Mouse (Mus musculus) embryonic fibroblast, embryonic 13.5 days (primary cell): Measurements from ENCODE around the gene Bckdhb. TPM values are rescaled to one million over a fixed set of nuclear protein-coding genes. Genes with fewer than 3 reads are reported as not detected.

Experiments used
- H3K27ac ChIP-seq: 2 replicates; pipeline ENCODE4 v1.5.1; 2012; ENCODE audit warnings: low read length, control low read depth, inconsistent platforms; ENCODE audit not compliant: insufficient read depth
- H3K4me1 ChIP-seq: 2 replicates; pipeline ENCODE4 v1.6.1; 2011; ENCODE audit warnings: low read length; ENCODE audit not compliant: control insufficient read depth, insufficient read depth
- H3K4me3 ChIP-seq: 2 replicates; pipeline ENCODE4 v1.5.1; 2011; ENCODE audit warnings: mild to moderate bottlenecking, control low read depth, low read length; ENCODE audit not compliant: insufficient read depth
- CTCF ChIP-seq: IDR thresholded peaks from 2 replicates; pipeline ENCODE4 v1.5.1; 2011; ENCODE audit warnings: mild to moderate bottlenecking, control low read depth, low read length, moderate library complexity, borderline replicate concordance; ENCODE audit not compliant: insufficient read depth
- POLR2A ChIP-seq: IDR thresholded peaks from 2 replicates; pipeline ENCODE4 v1.6.1; 2011; ENCODE audit warnings: low read depth, mild to moderate bottlenecking, control low read depth, low read length, moderate library complexity
- polyA plus RNA-seq: library from polyadenylated mRNA; stranded (reverse); fragments of >200 nt; gene quantifications from 2 replicates; pipeline ENCODE4 v1.2.4, GENCODE M21; 2011; ENCODE audit warnings: low read depth; ENCODE audit not compliant: missing spikeins, insufficient read length

Bckdhb gene
- polyA plus RNA-seq, 1 experiment = 29.1 TPM

DNA sequence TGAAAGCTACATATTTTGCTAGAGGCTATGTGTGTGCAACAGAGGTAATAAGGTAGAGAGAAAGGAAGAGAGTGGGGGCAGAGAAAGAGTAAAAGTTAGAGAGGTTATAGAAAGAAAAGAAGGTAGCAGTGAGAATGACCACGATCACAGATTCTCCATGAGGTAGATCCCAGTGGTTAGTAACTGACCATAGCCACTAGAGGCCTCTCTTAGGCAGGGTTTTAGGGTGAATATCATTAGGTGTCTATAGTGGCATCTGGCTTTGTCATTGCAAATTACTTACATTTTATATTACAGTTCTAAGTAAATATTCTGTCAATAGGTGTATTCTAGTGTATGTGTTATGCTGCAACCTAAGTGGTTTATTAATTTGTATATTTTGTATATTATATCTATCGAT is 94.7 kb downstream of the Bckdhb start:
- no peak for TF ChIP-seq CTCF
- TF ChIP-seq POLR2A = no peak
- Histone ChIP-seq H3K4me1 (no peaks in the 10 kb centered on the region), H3K27ac (no peak overlapping the region), H3K4me3 (no peak overlapping the region)

DNA sequence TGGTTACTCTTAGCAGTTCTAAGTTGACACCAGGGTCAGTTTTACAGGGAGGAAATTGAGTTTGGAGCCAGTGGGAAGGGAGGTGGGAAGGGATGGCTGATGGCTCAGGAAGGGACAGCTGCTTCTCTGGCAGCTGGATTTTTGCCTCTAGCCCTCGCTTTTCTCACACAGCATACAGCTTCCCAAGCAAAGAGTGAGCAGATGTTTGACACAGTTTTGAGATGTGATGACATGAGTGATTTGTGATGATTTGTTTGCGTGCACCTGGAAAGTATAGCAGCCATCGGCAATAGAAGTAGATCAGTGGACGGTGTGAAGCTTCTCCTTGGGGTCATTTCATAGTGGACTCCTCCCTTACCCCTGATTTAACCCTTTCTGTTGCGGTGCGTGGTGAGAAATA is 96.2 kb downstream of the Bckdhb start:
- Histone ChIP-seq H3K4me1 (no peaks in the 10 kb centered on the region), H3K27ac (no peak overlapping the region), H3K4me3 (no peak overlapping the region)
- TF ChIP-seq POLR2A = no peak
- TF ChIP-seq CTCF = no peak

DNA sequence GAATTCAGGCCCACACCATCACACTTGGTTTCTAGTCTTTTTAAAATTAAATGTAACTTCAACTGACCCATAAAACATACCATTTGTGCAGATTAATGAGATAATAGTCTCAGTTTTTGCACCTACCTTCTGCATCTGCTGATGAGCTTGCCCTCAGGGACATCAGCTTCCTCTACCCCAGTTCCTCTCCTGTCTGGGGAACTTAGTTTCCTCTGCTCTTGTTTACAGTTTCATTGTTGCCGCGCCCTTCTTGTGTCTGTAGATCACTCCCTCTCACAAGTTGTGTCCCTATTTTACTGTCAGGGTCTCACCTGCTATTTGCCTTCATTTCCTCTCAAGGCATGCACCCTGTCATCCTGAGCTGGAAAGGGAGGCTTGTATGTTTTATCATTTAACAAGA is 103.2 kb downstream of the Bckdhb start:
- Histone ChIP-seq H3K4me1 (no peaks in the 10 kb centered on the region), H3K27ac (no peak overlapping the region), H3K4me3 (no peak overlapping the region)
- no peak for TF ChIP-seq POLR2A
- no peak for TF ChIP-seq CTCF

DNA sequence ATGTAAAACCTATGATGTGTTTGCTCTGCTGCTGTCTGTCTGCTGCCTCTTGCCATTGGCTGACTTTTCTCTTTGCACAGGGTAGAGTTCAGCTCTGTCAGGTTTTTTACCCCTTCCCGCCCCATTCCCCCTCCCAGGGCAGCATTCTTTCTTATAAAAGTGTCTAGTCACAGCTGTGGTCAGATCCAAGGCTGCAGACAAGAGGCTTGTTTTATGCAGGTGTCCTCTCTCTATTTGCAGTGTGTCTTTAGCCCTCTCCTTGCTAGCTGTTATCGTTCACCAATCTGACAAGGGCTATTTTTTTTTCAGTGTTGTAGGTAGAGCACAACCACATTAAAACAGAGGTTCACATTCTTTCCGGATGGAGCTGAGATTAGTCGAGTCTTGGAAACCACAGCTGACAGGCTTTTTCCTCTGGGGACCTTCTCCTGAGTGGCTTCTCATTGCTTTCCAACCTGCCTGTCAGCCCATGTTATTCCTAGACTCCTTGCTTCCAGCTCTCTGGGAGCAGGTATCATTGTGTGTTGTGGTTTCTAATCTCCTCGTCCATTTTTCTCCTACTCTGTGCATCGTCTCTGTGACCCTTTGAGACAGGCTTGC is 105.8 kb downstream of the Bckdhb start:
- Histone ChIP-seq H3K27ac (no peak overlapping the region), H3K4me3 (no peak overlapping the region), H3K4me1 (peaks cover 6% of the 10 kb centered on the region; the same call in 1 of the 2 replicates)
- TF ChIP-seq CTCF (no peak), POLR2A (no peak)

DNA sequence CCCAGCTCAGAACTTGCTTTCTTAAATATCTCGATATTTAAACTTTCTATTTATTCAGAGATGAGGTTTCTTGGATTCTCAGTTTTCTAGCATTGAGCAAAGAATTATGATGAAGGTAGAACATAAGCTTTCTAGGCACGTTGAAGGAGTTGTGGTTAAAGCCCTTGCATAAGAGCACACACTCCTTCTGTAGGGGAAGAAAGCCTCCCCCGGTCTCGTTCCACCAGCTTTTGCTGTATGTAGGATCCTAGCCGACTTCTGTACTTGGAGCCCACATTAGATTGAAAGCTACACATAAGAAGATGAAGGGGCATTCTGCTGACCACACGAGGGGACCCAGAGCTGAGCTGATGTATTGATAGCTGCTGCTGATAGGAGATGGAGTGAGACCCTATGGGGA is 106.5 kb downstream of the Bckdhb start:
- Histone ChIP-seq H3K27ac (no peak overlapping the region), H3K4me3 (no peak overlapping the region), H3K4me1 (peaks cover 8% of the 10 kb centered on the region; the same call in 1 of the 2 replicates)
- TF ChIP-seq CTCF = no peak
- TF ChIP-seq POLR2A = no peak

DNA sequence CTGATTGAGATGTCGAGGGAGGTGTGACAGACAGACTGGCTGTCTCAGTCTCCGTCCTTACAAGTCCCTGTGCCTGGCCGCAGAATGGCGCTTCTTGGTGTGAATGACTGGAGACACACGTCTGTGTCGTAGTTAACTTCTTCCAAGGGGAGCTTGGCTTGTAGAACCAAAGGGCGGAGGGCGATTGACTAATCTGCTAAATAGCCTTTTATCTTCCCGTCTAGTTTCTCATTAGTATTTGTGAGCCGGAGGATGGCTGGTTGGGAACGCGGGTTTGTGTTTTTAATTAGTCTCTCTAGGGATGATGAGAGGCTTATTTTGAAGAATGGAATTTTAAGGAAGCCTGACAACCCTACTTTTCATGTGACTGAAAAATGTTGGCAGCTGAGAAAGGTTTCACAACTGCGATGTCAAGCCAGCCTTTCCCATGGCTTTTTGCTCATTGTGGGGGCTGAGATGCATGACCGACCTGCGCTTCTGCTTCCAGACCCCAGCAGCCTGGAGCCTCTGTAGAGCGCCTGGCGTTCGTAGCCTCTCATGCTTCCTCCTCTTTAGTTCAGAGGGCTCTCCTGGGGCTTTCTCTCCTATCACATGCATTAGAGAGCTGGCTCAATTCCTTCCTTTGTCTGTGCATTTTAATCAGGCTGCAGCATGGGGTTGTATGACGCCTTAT is 107.9 kb downstream of the Bckdhb start:
- Histone ChIP-seq H3K4me1 (peaks cover 10% of the 10 kb centered on the region; the same call in 1 of the 2 replicates), H3K4me3 (no peak overlapping the region), H3K27ac (peak overlapping the region; percentile 75)
- TF ChIP-seq CTCF = no peak
- no peak for TF ChIP-seq POLR2A

DNA sequence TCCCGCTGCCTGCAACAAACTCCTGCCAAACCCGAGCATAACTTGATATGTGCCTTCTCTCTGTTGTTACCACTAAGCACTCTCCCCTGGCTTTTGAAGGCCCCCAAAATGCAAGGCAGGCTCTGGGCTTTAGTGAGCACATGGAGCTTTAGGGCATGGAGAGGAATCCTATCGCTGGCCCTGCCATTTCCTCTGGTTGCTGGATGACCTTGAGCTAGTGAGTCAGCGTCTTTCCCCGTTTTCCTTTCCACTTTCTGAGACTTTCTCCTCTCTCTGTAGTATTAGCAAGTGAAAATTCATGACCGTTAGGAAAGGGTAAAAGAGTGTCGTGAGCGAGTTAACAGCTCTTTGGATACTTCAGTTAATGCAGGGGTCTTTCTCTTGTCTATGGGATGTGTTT is 111.1 kb downstream of the Bckdhb start:
- H3K4me3 ChIP-seq = no peak overlapping the region
- H3K27ac ChIP-seq = no peak overlapping the region
- TF ChIP-seq POLR2A = no peak
- no peak for TF ChIP-seq CTCF
- H3K4me1 ChIP-seq = peaks cover 10% of the 10 kb centered on the region; the same call in 1 of the 2 replicates

DNA sequence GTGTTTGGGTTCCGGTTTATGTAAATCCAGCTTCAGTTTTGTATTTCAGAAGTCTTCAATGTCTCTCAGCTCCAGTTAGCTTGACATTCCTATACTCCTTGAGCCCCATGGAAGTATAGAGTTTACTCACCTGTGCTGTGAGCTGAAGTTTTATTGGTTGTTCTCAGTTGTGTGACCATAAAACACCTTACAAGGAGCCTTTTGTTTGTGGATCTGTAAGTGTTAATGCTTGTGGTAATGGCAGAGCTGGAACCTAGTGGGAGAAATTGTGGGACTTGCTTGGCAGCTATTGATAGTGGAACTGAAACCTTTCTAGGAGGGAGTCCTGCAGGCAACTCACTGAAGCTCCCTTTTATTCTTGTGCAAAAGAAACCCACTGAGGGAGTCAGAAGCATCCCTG is 112.3 kb downstream of the Bckdhb start:
- H3K27ac ChIP-seq = peak overlapping the region; percentile 63; the same call in 1 of the 2 replicates
- TF ChIP-seq POLR2A (no peak), CTCF (no peak)
- H3K4me1 ChIP-seq = peaks cover 10% of the 10 kb centered on the region; the same call in 1 of the 2 replicates
- H3K4me3 ChIP-seq = no peak overlapping the region

DNA sequence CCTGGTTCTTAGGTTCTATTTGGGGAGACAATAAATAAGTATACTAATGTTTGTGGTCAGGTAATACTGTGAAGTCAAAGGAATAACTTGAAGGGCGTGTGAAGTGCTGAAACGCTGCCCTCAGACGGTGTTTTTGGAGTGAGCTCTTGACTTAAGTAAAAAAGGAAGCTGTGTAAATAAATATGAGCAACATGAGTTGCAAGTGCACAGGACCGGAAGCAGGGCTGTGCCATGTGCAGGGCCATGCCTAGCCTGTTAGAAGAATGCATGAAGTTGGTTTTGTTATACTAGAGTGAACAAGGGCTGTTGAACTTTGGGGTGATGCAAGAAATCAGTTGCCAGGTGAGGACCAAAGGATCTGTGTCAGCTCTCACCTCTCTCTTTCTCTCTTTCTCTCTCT is 114.0 kb downstream of the Bckdhb start:
- H3K4me1 ChIP-seq = peaks cover 5% of the 10 kb centered on the region; the same call in 1 of the 2 replicates
- no peak overlapping the region for H3K4me3 ChIP-seq
- H3K27ac ChIP-seq = no peak overlapping the region
- TF ChIP-seq CTCF = no peak
- no peak for TF ChIP-seq POLR2A

DNA sequence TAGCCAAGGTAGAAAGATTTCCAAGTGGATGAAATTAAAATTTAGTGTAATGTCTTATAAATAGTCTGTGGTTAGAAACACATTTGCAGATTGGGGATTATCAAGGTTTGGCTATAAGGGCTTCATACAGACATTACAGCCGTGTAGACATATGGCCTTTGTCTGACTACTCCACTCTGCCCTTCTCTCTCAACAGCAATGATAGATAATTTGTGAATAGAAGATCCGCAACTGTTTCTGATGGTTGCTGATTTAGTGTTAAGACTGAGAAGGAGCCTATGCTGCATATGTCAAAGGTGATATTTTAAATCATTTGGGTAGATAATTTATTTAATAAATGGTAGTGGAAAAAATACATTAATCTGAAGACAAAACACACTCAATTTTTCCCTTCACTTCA is 115.4 kb downstream of the Bckdhb start:
- no peak for TF ChIP-seq CTCF
- TF ChIP-seq POLR2A = no peak
- Histone ChIP-seq H3K4me3 (no peak overlapping the region), H3K4me1 (peaks cover 4% of the 10 kb centered on the region; the same call in 1 of the 2 replicates), H3K27ac (no peak overlapping the region)
